Mouse (Mus musculus): ENCODE data around the gene Olfr69.

- no peak for TF ChIP-seq CTCF (IDR thresholded peaks at IDR 0.05; ENCODE audit: control insufficient read depth, insufficient read depth, low read length)
- TF ChIP-seq POLR2A (IDR thresholded peaks at IDR 0.05; ENCODE audit: borderline replicate concordance, control insufficient read depth, low read depth, low read length), result no peak
Observed at GRCm38 (mm10) chr7:103812174-103812573, 40.8 kb upstream of the Olfr69 start.
